Mouse (Mus musculus) testis, postnatal 14 days (tissue): Measurements from ENCODE around the gene Olfr608.
"Not testable (repeated sequence)": the region's sequence is repeated elsewhere in the genome, so short reads cannot be mapped to it uniquely, and the experiment has no call there.

Experiments used
- DNase-seq: peaks from one replicate; pipeline ENCODE4 v3.0.0; 2021; ENCODE audit warnings: low spot score

The Olfr608 gene

DNA sequence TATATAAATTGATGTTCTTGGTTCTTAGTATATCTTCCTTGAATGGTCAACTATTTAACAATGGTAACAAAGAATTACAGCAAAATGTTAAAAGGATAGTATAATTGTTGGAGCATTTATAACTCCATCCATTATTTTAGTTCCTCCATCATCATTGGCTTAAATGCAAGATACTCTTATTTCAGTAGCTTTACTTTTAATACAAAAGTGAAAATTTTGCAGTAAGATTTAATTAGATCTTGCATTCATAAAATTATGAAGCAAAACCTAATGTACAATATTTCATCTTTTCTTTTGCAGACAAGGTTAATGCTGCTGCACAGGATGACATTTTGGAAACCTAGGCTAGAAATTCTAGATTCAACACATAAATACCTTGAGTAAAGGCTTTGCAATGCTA is at the start of gene Olfr608:
Olfr608 (plus strand) TSS at position 301 of the 400 bp plus-strand sequence.
- no peak for DNase-seq

DNA sequence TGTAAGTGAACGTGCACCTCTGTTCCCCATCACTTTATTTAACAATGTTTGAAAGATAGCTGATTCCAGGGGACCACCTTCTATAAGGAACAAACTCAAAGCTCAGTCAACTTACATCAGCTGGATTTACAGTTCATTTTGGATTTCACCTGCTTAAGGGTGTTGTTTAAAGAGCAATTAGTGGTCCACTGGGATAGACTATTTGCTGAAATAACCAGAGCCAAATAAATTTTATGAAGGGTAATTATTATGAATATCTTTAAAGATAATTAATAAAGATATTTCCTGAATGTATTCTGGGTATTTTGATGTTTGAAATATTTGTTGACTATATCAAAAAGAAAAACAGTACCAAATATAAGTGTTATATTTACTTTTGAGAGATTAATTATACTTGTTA is 24.3 kb upstream of the Olfr608 start, which contains the start of gene Olfr605:
Olfr605 (minus strand) TSS at position 101 of the 400 bp plus-strand sequence.
- no peak for DNase-seq

DNA sequence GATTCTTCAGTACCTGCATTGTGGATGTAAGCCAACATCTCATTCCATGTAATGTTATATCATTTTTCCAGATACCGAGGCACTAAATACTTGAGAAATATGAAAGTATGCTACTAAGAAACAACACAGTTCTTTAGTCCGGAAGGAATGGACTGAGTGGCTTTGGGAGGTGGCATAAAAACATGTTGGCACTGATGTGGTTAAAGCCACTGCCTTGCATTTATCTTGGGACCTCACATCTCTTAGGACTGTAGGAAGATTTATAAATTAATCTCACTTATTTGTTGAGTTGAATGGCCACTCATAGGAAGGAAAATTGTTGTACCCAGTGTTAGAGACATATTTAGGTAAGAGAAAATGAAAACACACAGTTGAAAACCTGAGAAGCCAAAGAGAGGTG is 20.9 kb upstream of the Olfr608 start, which contains the start of gene Olfr606:
Olfr606 (plus strand) TSS at position 301 of the 400 bp plus-strand sequence.
- no peak for DNase-seq

DNA sequence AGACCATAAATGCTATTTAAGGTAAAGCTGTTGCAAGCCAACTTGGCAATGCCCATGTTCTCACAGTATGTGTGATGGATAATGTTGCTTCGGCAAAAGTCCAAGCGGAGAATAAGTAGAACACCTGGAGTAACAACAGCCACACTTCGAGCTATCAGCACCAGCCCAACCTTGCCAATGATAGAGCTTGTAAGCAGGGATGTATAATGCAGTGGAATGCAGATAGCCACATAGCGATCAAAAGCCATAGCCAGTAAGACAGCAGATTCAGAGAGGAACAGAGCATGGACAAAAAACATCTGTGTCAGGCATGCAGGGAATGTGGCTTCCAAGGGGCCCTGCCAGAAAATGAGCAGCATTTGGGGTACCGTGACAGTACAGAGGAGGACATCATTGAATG is 9.1 kb upstream of the Olfr608 start:
- no peak for DNase-seq

DNA sequence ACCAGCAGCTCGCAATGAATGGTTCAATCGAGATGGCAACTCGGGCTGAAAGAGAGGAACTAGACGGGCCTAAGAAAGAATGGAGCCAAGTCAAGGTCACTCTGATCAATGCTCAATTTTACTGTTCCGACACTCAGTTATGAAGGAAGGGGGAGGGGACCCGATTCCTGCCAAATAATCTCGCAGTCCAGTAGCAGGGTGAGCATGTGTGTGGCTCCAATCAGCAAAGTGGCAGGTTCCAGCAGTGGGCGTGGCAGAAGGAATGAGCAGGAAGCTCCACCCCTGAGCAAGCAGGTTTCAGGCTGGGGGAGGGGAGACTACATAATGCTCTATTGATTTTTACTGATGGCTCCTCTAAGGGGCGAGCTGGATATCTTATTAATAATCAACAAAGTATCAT is 7.4 kb downstream of the Olfr608 start:
- DNase-seq = not testable (repeated sequence)

- DNase-seq = no peak
Measured at GRCm38 (mm10) chr7:103497962-103498361, 28.3 kb downstream of the Olfr608 start, which contains the start of gene Olfr609. TSS of gene Olfr609 (minus strand) at chr7:103498062.

GRCm38 (mm10) chr7:103512022-103512421 is 42.3 kb downstream of the Olfr608 start, which contains the start of gene Olfr610:
TSS of gene Olfr610 (minus strand) at chr7:103512122.
- no peak for DNase-seq

DNA sequence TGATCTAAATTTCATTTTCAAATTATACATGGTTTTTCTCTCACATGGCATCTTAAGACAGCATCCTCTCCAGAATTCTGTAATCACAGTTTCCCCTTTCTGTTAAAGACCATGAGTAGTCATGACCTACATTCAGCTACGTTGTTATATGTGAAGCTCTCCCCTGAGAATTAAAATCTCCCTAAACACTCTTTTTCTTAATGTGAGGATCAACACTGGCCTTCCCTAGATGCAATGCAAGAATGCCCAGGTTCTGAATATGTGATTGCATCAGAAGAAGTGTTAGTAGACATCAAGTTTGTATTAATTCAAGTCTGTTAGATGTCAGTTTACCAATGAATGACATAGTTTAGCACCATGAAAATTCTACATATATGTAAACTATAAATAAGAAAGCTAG is 51.1 kb downstream of the Olfr608 start, which contains the start of gene Olfr611:
Olfr611 (minus strand) TSS at position 101 of the 400 bp plus-strand sequence.
- not testable (repeated sequence) for DNase-seq
